25 mouse cellular contexts compared by ENCODE assay signal in genomic region chr9:113421121-113421520, GRCm38 (mm10).
"Had no signal": no experiment of that assay in that cellular context is flagged by ENCODE, and none has a peak within 500 bp of the region (broad histone marks: within the 10 kb centered on the region; RNA-seq: fewer than 3 reads in every experiment).

No protein-coding gene starts in this region.

- DNase-seq: gastrocnemius, adult 2 months; gastrocnemius, postnatal 10 days; gastrocnemius, postnatal 25 days; heart, adult 18-20 months; heart, postnatal 10 days; heart, postnatal 36 days; kidney, adult 11 months; kidney, adult 2 months; kidney, adult 9 months; kidney, postnatal 14 days; kidney, postnatal 36 days; layer of hippocampus, adult 9-11 months; layer of hippocampus, postnatal 36 days; left cerebral cortex, postnatal 4 days had no signal

- H3K36me3 ChIP-seq: heart, embryonic 10.5 days; heart, embryonic 12.5 days; hindbrain, embryonic 13.5 days; hindbrain, embryonic 15.5 days; kidney, embryonic 15.5 days; limb, embryonic 13.5 days; limb, embryonic 15.5 days; liver, embryonic 12.5 days had no signal

- H3K4me3 ChIP-seq: gastrocnemius, adult 2 months; heart, embryonic 10.5 days; heart, embryonic 12.5 days; hindbrain, embryonic 13.5 days; hindbrain, embryonic 15.5 days; kidney, embryonic 15.5 days; limb, embryonic 13.5 days; limb, embryonic 15.5 days; liver, embryonic 12.5 days had no signal

- H3K27ac ChIP-seq: gastrocnemius, adult 2 months; heart, embryonic 10.5 days; hindbrain, embryonic 13.5 days; hindbrain, embryonic 15.5 days; hindbrain, postnatal 0 days; kidney, embryonic 15.5 days; kidney, postnatal 0 days; limb, embryonic 13.5 days; limb, embryonic 15.5 days; liver, embryonic 12.5 days had no signal

- ATAC-seq: hindbrain, postnatal 0 days; intestine, embryonic 16.5 days; liver, embryonic 12.5 days had no signal

- H3K9me3 ChIP-seq: heart, embryonic 10.5 days; heart, embryonic 12.5 days; hindbrain, embryonic 13.5 days; hindbrain, embryonic 15.5 days; kidney, embryonic 15.5 days; limb, embryonic 13.5 days; limb, embryonic 15.5 days; liver, embryonic 12.5 days had no signal

- H3K4me2 ChIP-seq: heart, embryonic 12.5 days; hindbrain, embryonic 13.5 days; hindbrain, embryonic 15.5 days; kidney, embryonic 15.5 days; limb, embryonic 13.5 days; limb, embryonic 15.5 days; liver, embryonic 12.5 days had no signal

- H3K27me3 ChIP-seq: heart, embryonic 12.5 days; hindbrain, embryonic 13.5 days; hindbrain, embryonic 15.5 days; kidney, embryonic 15.5 days; limb, embryonic 13.5 days; limb, embryonic 15.5 days; liver, embryonic 12.5 days had no signal

- H3K9ac ChIP-seq: heart, embryonic 12.5 days; hindbrain, embryonic 13.5 days; hindbrain, embryonic 15.5 days; kidney, embryonic 15.5 days; limb, embryonic 13.5 days; limb, embryonic 15.5 days; liver, embryonic 12.5 days had no signal

- H3K4me1 ChIP-seq: heart, embryonic 12.5 days; hindbrain, embryonic 15.5 days; kidney, embryonic 15.5 days; limb, embryonic 13.5 days; limb, embryonic 15.5 days; liver, embryonic 12.5 days had no signal
